Mouse (Mus musculus) CD4-positive, CD25-positive, alpha-beta regulatory T cell (primary cell): ENCODE measurements around the gene Nr1i3. TPM values are rescaled to one million over a fixed set of nuclear protein-coding genes. Genes with fewer than 3 reads are reported as not detected.

ENCODE experiments used
- polyA plus RNA-seq: library from polyadenylated mRNA; unstranded; fragments of 100-300 nt; shearing (Covaris generic); gene quantifications from one replicate; pipeline ENCODE4 v1.2.1, GENCODE M21; 2017

The Nr1i3 gene
- 0.36 TPM for polyA plus RNA-seq

DNA sequence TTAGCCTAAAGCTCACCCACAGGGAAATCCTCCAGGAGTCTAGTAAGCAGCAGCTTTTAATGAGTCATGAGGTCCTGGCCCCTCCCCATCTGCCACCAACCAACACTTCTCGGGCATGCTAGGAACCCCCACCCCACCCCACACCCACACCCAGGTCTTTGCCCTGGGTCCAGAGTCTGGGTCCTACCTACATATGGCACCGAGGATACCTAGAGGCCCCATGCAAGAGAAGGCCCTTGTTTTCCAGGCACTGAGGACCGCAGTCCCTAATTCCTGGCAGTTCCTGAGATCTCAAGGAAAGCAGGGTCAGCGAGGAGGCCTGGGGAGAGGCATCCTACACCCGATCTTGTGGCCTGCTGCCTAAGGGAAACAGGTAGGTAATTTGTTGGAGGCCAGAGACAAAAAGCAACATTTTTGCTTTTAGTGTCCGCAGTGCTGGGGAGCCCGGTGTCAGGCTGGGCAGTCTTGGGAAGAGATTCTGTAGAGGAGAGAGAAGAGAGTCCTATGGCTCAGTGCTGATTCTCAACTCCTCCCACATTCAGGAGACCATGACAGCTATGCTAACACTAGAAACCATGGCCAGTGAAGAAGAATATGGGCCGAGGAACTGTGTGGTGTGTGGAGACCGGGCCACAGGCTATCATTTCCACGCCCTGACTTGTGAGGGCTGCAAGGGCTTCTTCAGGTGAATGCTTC is at the start of gene Nr1i3:
Gene Nr1i3, plus strand, starts transcription at position 170 of the 696 bp plus-strand sequence.

GRCm38 (mm10) chr1:171195887-171196397 is 17.8 kb upstream of the Nr1i3 start, which contains the start of gene Pcp4l1:
Pcp4l1 (minus strand) TSS chr1:171196268.

DNA sequence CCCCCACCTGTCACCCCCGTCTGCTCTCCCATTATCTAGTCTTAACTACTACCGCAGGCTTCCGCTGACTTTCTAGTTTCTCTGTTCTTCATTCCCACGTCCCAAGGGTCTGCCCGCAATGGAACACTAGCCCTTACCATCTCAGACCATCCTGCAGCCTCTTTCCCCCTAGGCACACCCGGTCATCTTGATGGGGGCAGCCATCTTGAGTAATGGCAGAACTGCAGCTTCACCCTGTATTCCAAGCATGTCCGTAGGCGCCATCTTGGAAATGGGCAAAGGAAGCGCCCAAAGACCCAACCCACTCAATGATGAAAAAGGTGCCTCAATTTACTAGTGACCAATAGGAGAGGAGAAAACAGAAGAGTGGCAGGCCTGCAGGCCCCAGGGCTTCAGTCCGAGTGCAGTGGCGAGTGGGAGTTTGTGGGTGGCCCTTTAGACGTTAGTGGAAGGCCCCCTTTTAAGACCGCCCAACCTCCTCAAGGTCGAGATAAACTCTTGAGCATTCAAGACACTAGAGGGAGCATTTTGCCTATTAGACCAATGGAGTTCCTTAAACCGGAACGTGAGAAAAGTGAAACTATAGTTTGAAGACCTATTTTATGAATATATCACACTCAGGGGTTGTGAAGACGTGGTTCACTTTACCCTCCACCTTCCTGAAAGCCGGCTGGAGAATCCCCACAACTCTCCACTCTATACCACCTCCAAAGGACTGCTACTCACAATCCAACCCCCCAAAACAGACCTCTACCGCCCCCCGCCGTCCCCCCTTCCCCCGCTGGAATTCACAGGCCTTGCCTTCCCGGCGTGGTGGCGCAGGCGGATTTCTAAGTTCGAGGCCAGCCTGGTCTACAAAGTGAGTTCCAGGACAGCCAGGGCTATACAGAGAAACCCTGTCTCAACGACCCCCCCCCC is 8.7 kb downstream of the Nr1i3 start, which contains the start of gene Tomm40l:
Gene Tomm40l, minus strand, starts transcription at position 277 of the 918 bp plus-strand sequence.

GRCm38 (mm10) chr1:171224857-171225256 is 11.1 kb downstream of the Nr1i3 start, which contains the start of gene Apoa2:
Apoa2 (plus strand) TSS chr1:171225054.

GRCm38 (mm10) chr1:171234126-171234525 is 20.4 kb downstream of the Nr1i3 start, which contains the start of gene Fcer1g:
Fcer1g (minus strand) TSS chr1:171234365.

GRCm38 (mm10) chr1:171249913-171250600 is 36.3 kb downstream of the Nr1i3 start, which contains the start of gene Adamts4:
Adamts4 (plus strand) TSS chr1:171250421.

DNA sequence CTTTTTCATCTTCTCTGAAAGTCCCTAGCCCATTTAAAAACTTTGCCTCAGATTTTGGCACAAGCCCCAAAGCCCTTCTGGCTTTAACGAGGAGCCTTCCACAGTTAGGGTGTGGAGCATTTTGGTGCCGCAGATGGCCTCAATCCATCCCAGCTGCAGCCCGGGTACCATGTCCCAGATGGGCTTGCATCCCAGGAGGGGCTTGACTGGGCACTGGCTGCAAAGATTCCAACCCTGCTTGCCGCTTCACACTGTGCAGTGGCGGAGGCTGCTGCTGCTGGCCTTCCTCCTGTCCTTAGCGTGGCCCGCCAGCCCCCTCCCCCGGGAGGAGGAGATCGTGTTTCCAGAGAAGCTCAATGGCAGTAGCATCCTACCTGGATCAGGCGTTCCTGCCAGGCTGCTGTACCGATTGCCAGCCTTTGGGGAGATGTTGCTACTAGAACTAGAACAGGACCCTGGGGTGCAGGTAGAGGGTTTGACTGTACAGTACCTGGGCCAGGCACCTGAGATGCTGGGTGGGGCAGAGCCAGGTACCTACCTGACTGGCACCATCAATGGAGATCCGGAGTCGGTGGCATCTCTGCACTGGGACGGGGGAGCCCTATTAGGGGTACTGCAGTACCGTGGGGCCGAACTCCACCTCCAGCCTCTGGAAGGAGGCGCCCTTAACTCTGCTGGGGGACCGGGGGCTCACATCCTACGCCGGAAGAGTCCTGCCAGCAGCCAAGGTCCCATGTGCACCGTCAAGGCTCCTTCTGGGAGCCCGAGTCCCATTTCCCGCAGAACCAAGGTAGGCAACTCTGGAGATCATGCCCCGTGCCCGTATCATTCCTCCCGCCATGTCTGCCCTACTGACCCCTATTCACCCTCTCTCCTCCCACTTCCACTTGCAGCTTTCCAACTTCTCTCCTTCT is 37.2 kb downstream of the Nr1i3 start, which contains the start of gene Ndufs2:
Gene Ndufs2, minus strand, starts transcription at position 709 of the 914 bp plus-strand sequence.

DNA sequence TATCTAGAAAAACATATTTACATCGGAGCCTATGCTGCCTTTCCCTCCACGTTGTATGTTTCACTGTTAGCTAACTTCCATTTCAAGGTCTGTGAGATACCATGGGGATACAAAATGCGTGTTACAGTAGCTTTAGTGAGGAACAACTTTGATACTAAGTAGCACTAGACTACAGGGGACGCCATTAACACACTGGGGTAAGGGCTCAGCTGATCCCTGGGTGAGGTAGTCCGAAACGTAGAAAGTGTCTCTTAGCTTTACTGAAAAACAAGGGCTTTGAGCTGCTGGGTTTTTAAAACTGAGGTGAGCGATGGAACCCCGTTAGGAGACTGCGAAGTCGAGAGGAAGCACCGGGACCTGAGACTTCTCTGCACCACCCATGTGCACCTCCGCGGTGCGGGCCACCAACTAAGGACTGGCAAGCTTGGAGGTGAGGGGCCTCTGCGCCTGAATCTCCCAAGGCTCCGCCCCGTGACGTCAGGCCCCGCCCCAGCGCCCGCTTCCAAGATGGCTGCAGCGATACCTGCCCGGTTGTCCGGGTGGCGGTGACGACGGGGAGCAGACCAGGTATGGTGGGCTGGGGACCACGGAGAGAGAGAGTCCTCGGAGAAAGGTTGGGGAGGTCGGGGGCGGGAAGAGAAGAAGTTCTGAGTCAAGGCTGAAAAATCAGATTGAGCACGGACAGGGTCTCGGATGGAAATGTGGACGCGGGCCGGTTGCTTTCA is 56.2 kb downstream of the Nr1i3 start, which contains the start of gene B4galt3:
Gene B4galt3, plus strand, starts transcription at position 481 of the 725 bp plus-strand sequence.

Other genes starting within 250 kb of the Nr1i3 start
- 0.50 TPM for gene Fcgr2b, start 237.4 kb upstream of the Nr1i3 start, polyA plus RNA-seq
- gene Fcgr4, start 195.1 kb upstream of the Nr1i3 start, polyA plus RNA-seq = 0.47 TPM
- 1.6 TPM for gene Fcgr3, start 149.0 kb upstream of the Nr1i3 start, polyA plus RNA-seq
- gene Cfap126, start 100.1 kb upstream of the Nr1i3 start, polyA plus RNA-seq = 1.2 TPM
- gene Sdhc, start 63.4 kb upstream of the Nr1i3 start, polyA plus RNA-seq = 159 TPM
- not detected for gene Mpz, start 63.3 kb upstream of the Nr1i3 start, polyA plus RNA-seq
- gene Pcp4l1, start 17.7 kb upstream of the Nr1i3 start, polyA plus RNA-seq = not detected
- 34.9 TPM for gene Tomm40l, start 8.5 kb downstream of the Nr1i3 start, polyA plus RNA-seq
- gene Apoa2, start 11.1 kb downstream of the Nr1i3 start, polyA plus RNA-seq = not detected
- gene Fcer1g, start 20.4 kb downstream of the Nr1i3 start, polyA plus RNA-seq = 5.2 TPM
- 0.12 TPM for gene Adamts4, start 36.5 kb downstream of the Nr1i3 start, polyA plus RNA-seq
- 181 TPM for gene Ndufs2, start 37.4 kb downstream of the Nr1i3 start, polyA plus RNA-seq
- gene B4galt3, start 56.4 kb downstream of the Nr1i3 start, polyA plus RNA-seq = 43.3 TPM
- 83.9 TPM for gene Ppox, start 67.2 kb downstream of the Nr1i3 start, polyA plus RNA-seq
- 61.2 TPM for gene Usp21, start 74.0 kb downstream of the Nr1i3 start, polyA plus RNA-seq
- 54.1 TPM for gene Ufc1, start 81.1 kb downstream of the Nr1i3 start, polyA plus RNA-seq
- gene Dedd, start 115.2 kb downstream of the Nr1i3 start, polyA plus RNA-seq = 45.6 TPM
- 48.6 TPM for gene Nit1, start 131.7 kb downstream of the Nr1i3 start, polyA plus RNA-seq
- 93.6 TPM for gene Pfdn2, start 131.7 kb downstream of the Nr1i3 start, polyA plus RNA-seq
- gene Klhdc9, start 146.8 kb downstream of the Nr1i3 start, polyA plus RNA-seq = 0.29 TPM
- gene Nectin4, start 156.1 kb downstream of the Nr1i3 start, polyA plus RNA-seq = 0.07 TPM
- gene Arhgap30, start 175.0 kb downstream of the Nr1i3 start, polyA plus RNA-seq = 190 TPM
- gene Usf1, start 197.3 kb downstream of the Nr1i3 start, polyA plus RNA-seq = 75.0 TPM
- gene Tstd1, start 204.9 kb downstream of the Nr1i3 start, polyA plus RNA-seq = 3.2 TPM
- 0.26 TPM for gene F11r, start 223.6 kb downstream of the Nr1i3 start, polyA plus RNA-seq